Mouse (Mus musculus): Measurements from ENCODE around the gene Grid1. TPM values are rescaled to one million over a fixed set of nuclear protein-coding genes. Genes with fewer than 3 reads are reported as not detected.

The Grid1 gene
- polyA plus RNA-seq, 1 experiment from 2014 or later: 6.2 TPM

DNA sequence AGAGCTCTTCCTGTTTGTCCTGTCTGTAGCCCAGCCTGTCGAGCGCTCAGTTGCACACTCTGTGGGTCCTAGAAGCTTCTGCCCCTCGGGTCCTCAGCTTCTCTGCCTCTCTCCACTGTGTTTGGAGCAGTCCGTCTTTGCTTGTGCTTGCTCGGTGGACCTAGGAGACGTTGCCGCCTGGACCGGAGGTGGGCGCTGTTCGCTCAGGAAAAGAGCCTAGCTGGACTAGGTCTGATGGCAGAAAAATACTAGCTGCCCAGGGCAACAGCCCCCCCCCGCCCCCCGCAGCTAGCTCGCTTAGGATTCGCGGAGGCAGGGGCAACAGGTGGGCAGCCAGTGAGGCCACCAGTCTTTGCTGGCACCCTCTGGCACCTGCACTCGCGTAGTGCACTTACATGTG is 3.2 kb downstream of the Grid1 start:
- no peak overlapping the region for H3K27ac ChIP-seq (ENCODE audit: low read length)
- peak; percentile 66 for ATAC-seq
- H3K9me3 ChIP-seq (replicated peaks; ENCODE audit: control insufficient read depth, low read length, poor library complexity, severe bottlenecking): no peaks in the 10 kb centered on the region
- H3K36me3 ChIP-seq (ENCODE audit: control insufficient read depth, insufficient read depth, low read length): no peaks in the 10 kb centered on the region
- peak overlapping the region; percentile 6 for H3K9ac ChIP-seq (ENCODE audit: low read depth, low read length)
- H3K27me3 ChIP-seq (ENCODE audit: control insufficient read depth, insufficient read depth, low read depth, low read length): peaks cover 5% of the 10 kb centered on the region; the same call in 1 of the 2 replicates
- 2% methylated on average over 17 of the region's 17 CpGs for WGBS
- peak overlapping the region; percentile 90 for H3K4me2 ChIP-seq (ENCODE audit: low read length)
- peaks cover 31% of the 10 kb centered on the region for H3K4me1 ChIP-seq (ENCODE audit: control insufficient read depth, insufficient read depth, low read length)
- peak overlapping the region; percentile 39 for H3K4me3 ChIP-seq (ENCODE audit: low read depth, low read length)

DNA sequence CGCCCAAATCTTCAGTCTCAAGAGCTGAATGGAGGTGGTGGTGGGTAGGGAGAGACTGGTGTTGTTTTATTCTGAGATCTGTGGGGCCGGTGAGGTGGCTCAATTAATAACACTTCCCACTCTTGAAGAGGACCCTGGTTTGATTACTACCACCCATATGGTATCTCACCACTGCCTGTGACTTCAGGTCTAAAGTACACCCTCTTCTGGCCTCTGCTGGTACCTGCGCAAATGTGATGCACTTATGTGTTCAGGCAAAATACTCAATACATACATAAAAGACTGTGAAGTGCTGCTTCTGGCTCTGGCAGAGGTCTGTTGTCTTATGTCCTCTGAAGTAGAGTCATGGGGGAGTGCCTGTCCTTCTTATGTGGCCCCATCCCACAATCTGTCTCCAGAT is 4.3 kb downstream of the Grid1 start:
- Histone ChIP-seq H3K4me1 (ENCODE audit: control insufficient read depth, insufficient read depth, low read length) (peaks cover 31% of the 10 kb centered on the region), H3K4me3 (ENCODE audit: low read depth, low read length) (no peak overlapping the region), H3K27me3 (ENCODE audit: control insufficient read depth, insufficient read depth, low read depth, low read length) (no peaks in the 10 kb centered on the region), H3K9me3 (replicated peaks; ENCODE audit: control insufficient read depth, low read length, poor library complexity, severe bottlenecking) (no peaks in the 10 kb centered on the region), H3K27ac (ENCODE audit: low read length) (no peak overlapping the region), H3K9ac (ENCODE audit: low read depth, low read length) (no peak overlapping the region), H3K4me2 (ENCODE audit: low read length) (no peak overlapping the region; the same call in 1 of the 2 replicates), H3K36me3 (ENCODE audit: control insufficient read depth, insufficient read depth, low read length) (no peaks in the 10 kb centered on the region)
- no peak for ATAC-seq
- WGBS: 88% methylated on average over 3 of the region's 3 CpGs

DNA sequence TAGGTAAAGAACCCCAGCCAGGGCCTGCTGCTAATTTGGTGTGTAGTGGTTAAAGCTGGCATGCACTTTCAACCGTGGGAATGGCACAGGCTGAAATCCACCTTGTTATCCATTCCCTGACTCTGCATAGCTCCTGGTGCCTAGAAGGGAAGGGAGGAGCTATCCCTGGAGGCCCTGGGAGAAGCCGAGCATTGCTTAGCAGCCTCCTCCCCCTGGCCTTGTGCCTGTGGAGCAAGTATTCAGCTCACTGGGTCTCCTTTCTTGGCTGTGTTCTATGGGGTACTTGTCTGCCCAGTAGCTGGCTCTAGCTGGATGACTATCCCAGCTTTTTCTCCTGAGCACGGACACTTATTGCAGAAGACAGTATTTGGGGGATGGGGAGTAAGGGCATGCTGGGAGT is 6.0 kb downstream of the Grid1 start:
- no peak overlapping the region for H3K4me3 ChIP-seq (ENCODE audit: low read depth, low read length)
- no peak overlapping the region for H3K4me2 ChIP-seq (ENCODE audit: low read length)
- 0 out of 2 replicates have a peak, but pooled peaks have one; percentile 18 for ATAC-seq
- 17% methylated on average over 3 of the region's 3 CpGs for WGBS
- H3K9ac ChIP-seq (ENCODE audit: low read depth, low read length): no peak overlapping the region
- peak overlapping the region; percentile 17; the same call in 1 of the 2 replicates for H3K27ac ChIP-seq (ENCODE audit: low read length)
- no peaks in the 10 kb centered on the region for H3K27me3 ChIP-seq (ENCODE audit: control insufficient read depth, insufficient read depth, low read depth, low read length)
- H3K36me3 ChIP-seq (ENCODE audit: control insufficient read depth, insufficient read depth, low read length): no peaks in the 10 kb centered on the region
- peaks cover 28% of the 10 kb centered on the region for H3K4me1 ChIP-seq (ENCODE audit: control insufficient read depth, insufficient read depth, low read length)
- no peaks in the 10 kb centered on the region for H3K9me3 ChIP-seq (replicated peaks; ENCODE audit: control insufficient read depth, low read length, poor library complexity, severe bottlenecking)

DNA sequence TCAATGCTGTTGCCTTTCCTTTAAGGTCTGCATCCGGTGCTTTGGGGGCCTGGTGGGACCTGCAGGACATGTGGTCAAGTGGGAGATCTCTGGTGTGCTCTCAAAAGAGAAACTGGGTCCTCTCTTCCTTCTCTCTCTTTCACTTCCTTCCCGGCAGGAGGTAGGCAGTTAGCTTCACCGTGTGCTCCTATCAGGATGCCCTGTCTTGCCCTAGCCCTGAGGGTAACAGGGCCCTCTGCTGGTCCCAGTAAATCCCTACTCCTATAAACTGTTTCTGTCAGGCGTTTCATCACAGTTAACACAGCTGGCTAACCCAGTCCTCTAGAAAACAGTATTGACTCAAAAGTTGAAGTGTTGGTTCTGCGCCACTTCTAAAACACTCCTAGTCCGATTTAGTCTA is 9.9 kb downstream of the Grid1 start:
- Histone ChIP-seq H3K27ac (ENCODE audit: low read length) (no peak overlapping the region), H3K36me3 (ENCODE audit: control insufficient read depth, insufficient read depth, low read length) (no peaks in the 10 kb centered on the region), H3K4me1 (ENCODE audit: control insufficient read depth, insufficient read depth, low read length) (peaks cover 6% of the 10 kb centered on the region), H3K9me3 (replicated peaks; ENCODE audit: control insufficient read depth, low read length, poor library complexity, severe bottlenecking) (no peaks in the 10 kb centered on the region), H3K9ac (ENCODE audit: low read depth, low read length) (no peak overlapping the region), H3K27me3 (ENCODE audit: control insufficient read depth, insufficient read depth, low read depth, low read length) (no peaks in the 10 kb centered on the region), H3K4me2 (ENCODE audit: low read length) (no peak overlapping the region), H3K4me3 (ENCODE audit: low read depth, low read length) (no peak overlapping the region)
- WGBS: 79% methylated on average over 6 of the region's 6 CpGs
- no peak for ATAC-seq

DNA sequence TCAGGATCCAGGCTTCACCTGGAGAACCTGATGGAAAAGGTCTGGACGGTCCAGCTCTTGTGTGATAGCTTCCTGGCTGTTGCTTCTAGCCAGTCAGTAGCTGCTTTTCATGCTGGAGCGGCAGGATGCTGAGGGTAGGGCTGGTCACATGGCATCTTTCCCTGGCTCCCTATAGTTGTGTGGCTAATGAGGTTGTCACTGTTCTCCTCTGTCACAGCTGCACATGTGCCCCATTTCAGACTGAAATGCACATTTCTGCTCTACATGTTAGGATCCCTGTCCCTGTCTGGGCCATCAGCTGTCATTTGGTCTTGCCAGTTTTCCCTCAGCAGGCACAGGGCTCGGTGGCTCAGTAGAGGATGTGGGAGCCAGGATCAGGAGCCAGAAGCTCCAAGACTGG is 17.2 kb downstream of the Grid1 start:
- Histone ChIP-seq H3K9ac (ENCODE audit: low read depth, low read length) (no peak overlapping the region), H3K4me1 (ENCODE audit: control insufficient read depth, insufficient read depth, low read length) (no peaks in the 10 kb centered on the region), H3K9me3 (replicated peaks; ENCODE audit: control insufficient read depth, low read length, poor library complexity, severe bottlenecking) (no peaks in the 10 kb centered on the region), H3K36me3 (ENCODE audit: control insufficient read depth, insufficient read depth, low read length) (no peaks in the 10 kb centered on the region), H3K4me3 (ENCODE audit: low read depth, low read length) (no peak overlapping the region), H3K4me2 (ENCODE audit: low read length) (no peak overlapping the region), H3K27ac (ENCODE audit: low read length) (no peak overlapping the region), H3K27me3 (ENCODE audit: control insufficient read depth, insufficient read depth, low read depth, low read length) (no peaks in the 10 kb centered on the region)
- ATAC-seq: no peak
- 77% methylated on average over 3 of the region's 3 CpGs for WGBS

DNA sequence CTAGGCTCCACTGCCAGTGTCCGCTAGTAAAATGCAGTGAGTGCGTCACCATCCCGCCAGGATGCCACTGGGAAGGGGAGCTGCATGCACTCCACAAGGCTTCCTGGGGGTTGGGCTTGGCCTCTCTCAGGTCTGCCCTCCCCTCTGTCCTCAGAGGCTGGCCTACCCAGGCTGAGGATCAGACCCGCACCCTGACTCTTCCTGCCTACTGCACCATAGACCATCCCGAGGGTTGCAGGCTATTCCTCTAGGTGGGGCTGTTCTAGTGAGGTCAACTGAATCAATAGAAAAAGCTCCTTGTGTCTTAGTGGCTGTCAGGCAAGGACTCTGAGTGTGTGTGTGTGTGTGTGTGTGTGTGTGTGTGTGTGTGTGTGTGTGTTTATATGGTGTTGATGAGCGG is 19.1 kb downstream of the Grid1 start:
- 72% methylated on average over 6 of the region's 6 CpGs for WGBS
- H3K27me3 ChIP-seq (ENCODE audit: control insufficient read depth, insufficient read depth, low read depth, low read length): no peaks in the 10 kb centered on the region
- no peak for ATAC-seq

DNA sequence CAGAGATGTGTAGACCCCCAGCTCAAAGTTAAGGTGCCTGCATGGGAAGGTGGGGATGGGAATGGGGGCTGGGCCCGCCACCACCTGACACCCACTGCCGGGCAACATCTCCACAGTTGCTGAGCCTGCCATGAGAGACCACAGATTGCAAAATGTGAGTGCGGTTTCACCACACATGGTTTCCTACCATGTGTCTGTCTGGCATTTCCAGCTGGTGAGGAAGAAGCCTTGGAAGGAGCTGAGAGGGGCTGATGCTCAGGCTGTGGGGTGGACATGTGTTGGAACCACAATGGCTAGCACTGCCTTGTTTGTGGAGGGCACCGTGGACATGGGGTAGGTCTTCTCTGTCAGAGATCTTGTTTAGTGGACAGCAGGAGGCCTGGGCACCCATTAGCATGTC is 20.0 kb downstream of the Grid1 start:
- no peak overlapping the region for H3K27ac ChIP-seq (ENCODE audit: low read length)
- no peaks in the 10 kb centered on the region for H3K27me3 ChIP-seq (ENCODE audit: control insufficient read depth, insufficient read depth, low read depth, low read length)
- no peaks in the 10 kb centered on the region for H3K9me3 ChIP-seq (replicated peaks; ENCODE audit: control insufficient read depth, low read length, poor library complexity, severe bottlenecking)
- H3K36me3 ChIP-seq (ENCODE audit: control insufficient read depth, insufficient read depth, low read length): no peaks in the 10 kb centered on the region
- ATAC-seq: no peak
- 88% methylated on average over 4 of the region's 4 CpGs for WGBS
- H3K4me2 ChIP-seq (ENCODE audit: low read length): no peak overlapping the region
- H3K4me3 ChIP-seq (ENCODE audit: low read depth, low read length): no peak overlapping the region
- H3K4me1 ChIP-seq (ENCODE audit: control insufficient read depth, insufficient read depth, low read length): no peaks in the 10 kb centered on the region
- H3K9ac ChIP-seq (ENCODE audit: low read depth, low read length): no peak overlapping the region

More for the DNA sequence above, 19.1 kb downstream of the Grid1 start:
- H3K4me1 ChIP-seq (ENCODE audit: control insufficient read depth, insufficient read depth, low read length): no peaks in the 10 kb centered on the region
- H3K9me3 ChIP-seq (replicated peaks; ENCODE audit: control insufficient read depth, low read length, poor library complexity, severe bottlenecking): no peaks in the 10 kb centered on the region
- H3K36me3 ChIP-seq (ENCODE audit: control insufficient read depth, insufficient read depth, low read length): no peaks in the 10 kb centered on the region
- H3K4me3 ChIP-seq (ENCODE audit: low read depth, low read length): no peak overlapping the region
- no peak overlapping the region for H3K4me2 ChIP-seq (ENCODE audit: low read length)
- H3K27ac ChIP-seq (ENCODE audit: low read length): no peak overlapping the region
- no peak overlapping the region for H3K9ac ChIP-seq (ENCODE audit: low read depth, low read length)

DNA sequence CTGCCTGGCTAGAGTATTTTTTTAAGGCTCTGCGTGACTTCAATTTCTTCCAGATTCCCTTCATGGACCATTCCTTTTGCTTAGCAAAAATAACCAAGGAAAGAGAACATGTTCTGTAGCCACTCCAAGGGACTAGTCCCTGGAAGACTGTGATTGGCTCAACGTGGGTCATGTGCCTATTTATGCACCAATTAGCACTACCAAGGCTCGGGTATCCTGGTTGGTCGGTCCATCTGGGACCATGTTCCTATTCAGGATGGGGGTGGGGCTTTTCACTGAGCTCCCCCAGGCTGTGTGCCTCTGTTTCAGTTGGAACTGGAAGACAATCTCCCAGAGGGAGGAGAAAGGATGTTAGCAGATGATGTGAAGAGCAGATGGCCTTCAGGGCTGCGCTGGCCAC is 23.7 kb downstream of the Grid1 start:
- Histone ChIP-seq H3K36me3 (ENCODE audit: control insufficient read depth, insufficient read depth, low read length) (no peaks in the 10 kb centered on the region), H3K4me3 (ENCODE audit: low read depth, low read length) (no peak overlapping the region), H3K4me2 (ENCODE audit: low read length) (no peak overlapping the region), H3K27ac (ENCODE audit: low read length) (no peak overlapping the region), H3K9me3 (replicated peaks; ENCODE audit: control insufficient read depth, low read length, poor library complexity, severe bottlenecking) (no peaks in the 10 kb centered on the region), H3K27me3 (ENCODE audit: control insufficient read depth, insufficient read depth, low read depth, low read length) (no peaks in the 10 kb centered on the region), H3K4me1 (ENCODE audit: control insufficient read depth, insufficient read depth, low read length) (no peaks in the 10 kb centered on the region), H3K9ac (ENCODE audit: low read depth, low read length) (no peak overlapping the region)
- WGBS: 80% methylated on average over 5 of the region's 5 CpGs
- ATAC-seq: no peak

DNA sequence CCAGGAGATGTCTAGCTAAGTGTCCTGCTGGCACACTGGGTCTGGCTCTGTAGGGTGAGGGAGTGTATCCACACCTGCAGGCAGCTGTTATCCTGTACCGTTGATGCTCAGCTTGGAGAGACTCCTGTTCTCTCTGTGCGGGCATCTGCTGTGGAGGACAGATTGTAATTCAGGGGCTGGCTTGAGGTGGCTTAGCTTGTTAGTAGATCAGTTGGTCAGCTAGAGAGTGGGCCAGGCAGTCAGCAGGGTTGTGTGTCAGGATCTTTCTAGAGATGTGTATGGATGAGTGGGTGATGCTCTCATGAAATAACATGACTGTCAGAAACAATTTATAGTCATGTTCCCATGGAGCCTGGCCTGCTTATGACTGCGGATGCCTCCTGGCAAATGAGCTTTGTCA is 24.3 kb downstream of the Grid1 start:
- no peaks in the 10 kb centered on the region for H3K36me3 ChIP-seq (ENCODE audit: control insufficient read depth, insufficient read depth, low read length)
- H3K27me3 ChIP-seq (ENCODE audit: control insufficient read depth, insufficient read depth, low read depth, low read length): no peaks in the 10 kb centered on the region
- H3K9me3 ChIP-seq (replicated peaks; ENCODE audit: control insufficient read depth, low read length, poor library complexity, severe bottlenecking): no peaks in the 10 kb centered on the region
- H3K4me3 ChIP-seq (ENCODE audit: low read depth, low read length): no peak overlapping the region
- no peak overlapping the region for H3K27ac ChIP-seq (ENCODE audit: low read length)
- ATAC-seq: no peak
- WGBS: 84% methylated on average over 3 of the region's 3 CpGs
- H3K4me2 ChIP-seq (ENCODE audit: low read length): no peak overlapping the region
- no peaks in the 10 kb centered on the region for H3K4me1 ChIP-seq (ENCODE audit: control insufficient read depth, insufficient read depth, low read length)
- H3K9ac ChIP-seq (ENCODE audit: low read depth, low read length): no peak overlapping the region

Data from midbrain, embryonic 16.5 days (tissue).